Mouse (Mus musculus) thymus, adult 2 months (tissue): ENCODE measurements at regions not wholly inside any gene's neighbourhood (a gene's known extent, or its start where the extent isn't known, plus 50 kb on each side); places are given as distances from the start of the nearest gene placed in this dataset.

Source experiments
- DNase-seq: peaks from one replicate; pipeline ENCODE4 v3.0.0; 2021
- H3K27ac ChIP-seq: fragments of 200-500 bp; 2 replicates; pipeline ENCODE4 v1.5.1; 2012; ENCODE audit warnings: low read length, control low read depth; ENCODE audit not compliant: control insufficient read depth, insufficient read depth
- H3K27me3 ChIP-seq: fragments of 200-500 bp; 2 replicates; pipeline ENCODE4 v1.6.1; 2012; ENCODE audit warnings: mild to moderate bottlenecking, low read length, moderate library complexity, mixed read lengths; ENCODE audit not compliant: control insufficient read depth, insufficient read depth
- H3K36me3 ChIP-seq: fragments of 200-500 bp; 2 replicates; pipeline ENCODE4 v1.6.1; 2012; ENCODE audit warnings: mild to moderate bottlenecking, low read length, moderate library complexity; ENCODE audit not compliant: control insufficient read depth, insufficient read depth
- H3K4me1 ChIP-seq: fragments of 200-500 bp; replicated peaks from 2 replicates; pipeline ENCODE4 v1.6.1; 2012; ENCODE audit warnings: low read length; ENCODE audit not compliant: control insufficient read depth, insufficient read depth
- H3K4me3 ChIP-seq: fragments of 200-500 bp; 2 replicates; pipeline ENCODE4 v1.5.1; 2012; ENCODE audit warnings: mild to moderate bottlenecking, low read length, control low read depth, moderate library complexity; ENCODE audit not compliant: control insufficient read depth, insufficient read depth
- CTCF ChIP-seq: fragments of 200-500 bp; IDR thresholded peaks from 2 replicates; pipeline ENCODE4 v1.5.1; 2012; ENCODE audit warnings: mild to moderate bottlenecking, control low read depth, low read length, moderate library complexity, borderline replicate concordance; ENCODE audit not compliant: control insufficient read depth, poor library complexity, insufficient read depth; ENCODE audit errors: extremely low read depth
- POLR2A ChIP-seq: fragments of 200-500 bp; IDR thresholded peaks from 2 replicates; pipeline ENCODE4 v1.6.1; 2012; ENCODE audit warnings: mild to moderate bottlenecking, low read length, control low read depth, moderate library complexity; ENCODE audit not compliant: control insufficient read depth, poor library complexity, insufficient read depth; ENCODE audit errors: extremely low read depth
- WGBS: fragments of 180-500 bp; shearing (Covaris S2); methylation state at CpG from one replicate; pipeline ENCODE4 v1.1.7; 2018; 5-methylcytosine and 5-hydroxymethylcytosine counted together

GRCm38 (mm10) chr3:41182900-41183595, 100.2 kb upstream of the Pgrmc2 start:
- TF ChIP-seq CTCF (no peak), POLR2A (no peak)
- Histone ChIP-seq H3K36me3 (no peaks in the 10 kb centered on the region), H3K4me3 (no peak overlapping the region), H3K27ac (no peak overlapping the region), H3K27me3 (no peaks in the 10 kb centered on the region), H3K4me1 (no peaks in the 10 kb centered on the region)
- WGBS: 68% methylated on average over 10 of the region's 10 CpGs
- no peak for DNase-seq

GRCm38 (mm10) chr3:41182036-41182899, 99.4 kb upstream of the Pgrmc2 start:
- Histone ChIP-seq H3K36me3 (no peaks in the 10 kb centered on the region), H3K27ac (no peak overlapping the region), H3K4me3 (no peak overlapping the region), H3K27me3 (no peaks in the 10 kb centered on the region), H3K4me1 (no peaks in the 10 kb centered on the region)
- WGBS: 55% methylated on average over 15 of the region's 15 CpGs
- DNase-seq: peak; percentile 65
- TF ChIP-seq CTCF: peak; percentile 47; the same call in 1 of the 2 replicates
- no peak for TF ChIP-seq POLR2A

GRCm38 (mm10) chr3:41181438-41181837, 98.6 kb upstream of the Pgrmc2 start:
- no peak overlapping the region for H3K4me3 ChIP-seq
- H3K27ac ChIP-seq: no peak overlapping the region
- H3K36me3 ChIP-seq: no peaks in the 10 kb centered on the region
- no peaks in the 10 kb centered on the region for H3K27me3 ChIP-seq
- WGBS: 87% methylated on average over 11 of the region's 11 CpGs
- peaks cover 4% of the 10 kb centered on the region; the same call in 1 of the 2 replicates for H3K4me1 ChIP-seq
- TF ChIP-seq POLR2A (no peak), CTCF (no peak)
- no peak for DNase-seq

- Histone ChIP-seq H3K36me3 (no peaks in the 10 kb centered on the region), H3K4me1 (peaks cover 4% of the 10 kb centered on the region; the same call in 1 of the 2 replicates), H3K4me3 (no peak overlapping the region), H3K27me3 (no peaks in the 10 kb centered on the region), H3K27ac (no peak overlapping the region)
- WGBS: 93% methylated on average over 7 of the region's 7 CpGs
- DNase-seq: no peak
- TF ChIP-seq CTCF: no peak
- TF ChIP-seq POLR2A: no peak
Measured at GRCm38 (mm10) chr3:41180911-41181310, 98.1 kb upstream of the Pgrmc2 start.

- 81% methylated on average over 4 of the region's 4 CpGs for WGBS
- Histone ChIP-seq H3K4me3 (no peak overlapping the region), H3K27ac (no peak overlapping the region), H3K4me1 (peaks cover 4% of the 10 kb centered on the region; the same call in 1 of the 2 replicates), H3K27me3 (no peaks in the 10 kb centered on the region), H3K36me3 (no peaks in the 10 kb centered on the region)
- TF ChIP-seq POLR2A (no peak), CTCF (no peak)
- no peak for DNase-seq
Measured at GRCm38 (mm10) chr3:41179037-41179880, 96.4 kb upstream of the Pgrmc2 start.

GRCm38 (mm10) chr3:41177124-41177523, 94.3 kb upstream of the Pgrmc2 start:
- Histone ChIP-seq H3K27me3 (no peaks in the 10 kb centered on the region), H3K27ac (no peak overlapping the region), H3K4me3 (no peak overlapping the region), H3K4me1 (peaks cover 4% of the 10 kb centered on the region; the same call in 1 of the 2 replicates), H3K36me3 (no peaks in the 10 kb centered on the region)
- TF ChIP-seq CTCF: no peak
- no peak for TF ChIP-seq POLR2A
- DNase-seq: peak; percentile 25
